ENCODE assay signal across 10 mouse cellular contexts in the genomic region with DNA sequence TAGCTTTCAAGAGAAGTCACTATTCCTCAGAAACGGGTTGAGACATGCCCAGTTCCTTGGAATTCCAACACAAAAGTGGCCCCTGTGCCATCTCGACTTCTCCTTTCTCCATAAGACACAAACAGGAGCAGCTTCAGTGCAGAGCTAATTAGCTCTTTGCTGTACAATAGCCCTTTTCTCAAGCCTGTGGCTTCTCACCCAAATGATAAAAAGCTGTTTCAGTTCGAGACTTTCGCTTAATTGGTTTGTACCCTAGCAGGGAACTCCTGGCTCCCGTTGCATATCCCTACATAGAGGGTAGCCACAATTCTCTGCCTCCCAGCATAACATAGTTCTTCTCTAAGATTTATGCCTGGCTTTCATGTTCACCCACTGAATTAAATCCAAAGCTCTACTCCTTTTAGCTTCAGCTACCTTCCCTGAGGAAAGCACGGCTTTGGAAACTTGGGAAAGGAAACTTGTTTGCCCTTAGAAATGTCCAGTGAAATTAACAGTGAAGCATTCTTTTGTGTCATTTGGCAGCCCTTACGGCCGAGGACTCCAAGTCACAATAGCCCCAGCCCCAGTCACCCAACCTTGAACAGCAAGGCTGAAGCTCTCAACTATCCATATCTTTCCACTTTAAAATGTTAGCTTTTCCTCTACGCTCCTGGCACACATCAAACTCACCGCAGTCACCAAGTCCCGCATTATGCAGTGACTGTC.
DNase-seq lines count a peak whose midpoint lies in the region; ATAC-seq lines count a peak whose summit lies in the region.
"Had no signal": no experiment of that assay in that cellular context is flagged by ENCODE, and none has a peak within 500 bp of the region (broad histone marks: within the 10 kb centered on the region; RNA-seq: fewer than 3 reads in every experiment).

No protein-coding gene starts in this region.

- no peak overlapping the region for H3K9ac ChIP-seq in hindbrain, embryonic 13.5 days
- no peak overlapping the region for H3K9ac ChIP-seq in hindbrain, embryonic 11.5 days (ENCODE audit: low read depth, low read length)
- H3K9ac ChIP-seq in hindbrain, embryonic 14.5 days: no peak overlapping the region
- H3K9ac ChIP-seq in neural tube, embryonic 13.5 days: no peak overlapping the region

- H3K4me3 ChIP-seq in hindbrain, embryonic 13.5 days: no peak overlapping the region
- no peak overlapping the region for H3K4me3 ChIP-seq in hindbrain, embryonic 11.5 days (ENCODE audit: low read depth, low read length)
- H3K4me3 ChIP-seq in hindbrain, embryonic 14.5 days (replicated peaks; ENCODE audit: low read length): no peak overlapping the region
- no peak overlapping the region for H3K4me3 ChIP-seq in neural tube, embryonic 13.5 days

- no peak overlapping the region for H3K4me2 ChIP-seq in hindbrain, embryonic 13.5 days
- no peak overlapping the region for H3K4me2 ChIP-seq in hindbrain, embryonic 11.5 days (replicated peaks; ENCODE audit: low read depth, low read length)
- H3K4me2 ChIP-seq in hindbrain, embryonic 14.5 days (replicated peaks): peak overlapping the region; percentile 2; the same call in 1 of the 2 replicates
- peak overlapping the region; percentile 4; the same call in 1 of the 2 replicates for H3K4me2 ChIP-seq in neural tube, embryonic 13.5 days

- H3K36me3 ChIP-seq in hindbrain, embryonic 13.5 days: no peaks in the 10 kb centered on the region
- no peaks in the 10 kb centered on the region for H3K36me3 ChIP-seq in hindbrain, embryonic 11.5 days (ENCODE audit: control insufficient read depth, insufficient read depth, low read length)
- no peaks in the 10 kb centered on the region for H3K36me3 ChIP-seq in hindbrain, embryonic 14.5 days (replicated peaks; ENCODE audit: control insufficient read depth, insufficient read depth)
- H3K36me3 ChIP-seq in neural tube, embryonic 13.5 days: no peaks in the 10 kb centered on the region

- 37% methylated on average over 11 of the region's 11 CpGs for WGBS in hindbrain, embryonic 13.5 days
- 50% methylated on average over 11 of the region's 11 CpGs for WGBS in hindbrain, embryonic 11.5 days
- WGBS in hindbrain, embryonic 14.5 days: 33% methylated on average over 11 of the region's 11 CpGs
- 21% methylated on average over 11 of the region's 11 CpGs for WGBS in neural tube, embryonic 13.5 days

- peaks cover 23% of the 10 kb centered on the region for H3K4me1 ChIP-seq in hindbrain, embryonic 13.5 days (replicated peaks)
- H3K4me1 ChIP-seq in hindbrain, embryonic 11.5 days (replicated peaks; ENCODE audit: control insufficient read depth, insufficient read depth, low read length): no peaks in the 10 kb centered on the region
- peaks cover 18% of the 10 kb centered on the region; the same call in 1 of the 2 replicates for H3K4me1 ChIP-seq in hindbrain, embryonic 14.5 days (replicated peaks; ENCODE audit: control insufficient read depth, insufficient read depth, low read length)
- peaks cover 32% of the 10 kb centered on the region for H3K4me1 ChIP-seq in neural tube, embryonic 13.5 days (replicated peaks)

- peak; percentile 46; the same call in 1 of the 2 replicates for ATAC-seq in hindbrain, embryonic 13.5 days (ENCODE audit: low FRiP score)
- no peak for ATAC-seq in hindbrain, embryonic 11.5 days (ENCODE audit: low FRiP score)
- ATAC-seq in hindbrain, embryonic 14.5 days (ENCODE audit: low FRiP score): peak; percentile 19; the same call in 1 of the 2 replicates
- ATAC-seq in neural tube, embryonic 13.5 days (ENCODE audit: low read depth): peak; percentile 57; the same call in 1 of the 2 replicates
- ATAC-seq in megakaryocyte progenitor cell, adult 5-6 weeks (replicated peaks; ENCODE audit: poor library complexity): no peak
- ATAC-seq: Patski had no signal

- DNase-seq in hindbrain, embryonic 11.5 days (ENCODE audit: low spot score): no peak
- peak; percentile 26 for DNase-seq in embryo, embryonic 11 days
- DNase-seq in hindbrain, embryonic 14.5 days (ENCODE audit: low spot score): no peak
- no peak for DNase-seq in kidney, adult 11 months
- no peak for DNase-seq in thymus, adult 18-20 months
- DNase-seq: kidney, adult 18-20 months had no signal

- H3K27me3 ChIP-seq in hindbrain, embryonic 13.5 days: no peaks in the 10 kb centered on the region
- no peaks in the 10 kb centered on the region for H3K27me3 ChIP-seq in hindbrain, embryonic 11.5 days (ENCODE audit: control insufficient read depth, insufficient read depth, low read length)
- no peaks in the 10 kb centered on the region for H3K27me3 ChIP-seq in hindbrain, embryonic 14.5 days (ENCODE audit: control insufficient read depth, insufficient read depth, low read length)
- H3K27me3 ChIP-seq in neural tube, embryonic 13.5 days: no peaks in the 10 kb centered on the region
- H3K27me3 ChIP-seq: Patski had no signal

- H3K9me3 ChIP-seq in hindbrain, embryonic 13.5 days: no peaks in the 10 kb centered on the region
- H3K9me3 ChIP-seq in hindbrain, embryonic 11.5 days (ENCODE audit: control insufficient read depth, low read length): no peaks in the 10 kb centered on the region
- no peaks in the 10 kb centered on the region for H3K9me3 ChIP-seq in hindbrain, embryonic 14.5 days (ENCODE audit: control insufficient read depth, low read length)
- no peaks in the 10 kb centered on the region for H3K9me3 ChIP-seq in neural tube, embryonic 13.5 days

- peak overlapping the region; percentile 31 for H3K27ac ChIP-seq in hindbrain, embryonic 13.5 days
- no peak overlapping the region for H3K27ac ChIP-seq in hindbrain, embryonic 11.5 days (ENCODE audit: low read depth, low read length)
- H3K27ac ChIP-seq in hindbrain, embryonic 14.5 days: peak overlapping the region; percentile 38
- H3K27ac ChIP-seq in neural tube, embryonic 13.5 days (replicated peaks): peak overlapping the region; percentile 65

Comparison
In these comparisons a context has a peak if more than half of its experiments do, and no peak if none do; other contexts are left out.
1. ATAC-seq: peak in hindbrain, embryonic 13.5 days (single experiment), hindbrain, embryonic 14.5 days (single experiment) and neural tube, embryonic 13.5 days (single experiment); none in hindbrain, embryonic 11.5 days (single experiment) and megakaryocyte progenitor cell, adult 5-6 weeks (single experiment).
2. H3K4me2 ChIP-seq: peak in hindbrain, embryonic 14.5 days (single experiment) and neural tube, embryonic 13.5 days (single experiment); none in hindbrain, embryonic 13.5 days (single experiment) and hindbrain, embryonic 11.5 days (single experiment).